Mouse (Mus musculus) heart, adult 8-10 months (tissue): Measurements from ENCODE around the gene Trim7. TPM values are rescaled to one million over a fixed set of nuclear protein-coding genes. Genes with fewer than 3 reads are reported as not detected.
"Not testable (repeated sequence)": the region's sequence is repeated elsewhere in the genome, so short reads cannot be mapped to it uniquely, and the experiment has no call there.

Source experiments
- DNase-seq: peaks from one replicate; pipeline ENCODE4 v3.0.0; 2022; ENCODE audit warnings: low spot score
- total RNA-seq, 4 experiments: library from RNA; stranded (reverse); gene quantifications; 2 replicates each; pipeline ENCODE4 v1.2.4; 2022

The Trim7 gene
- total RNA-seq, 4 experiments from 2014 or later: 15.6 to 31.7 (median 17.5) TPM

DNA sequence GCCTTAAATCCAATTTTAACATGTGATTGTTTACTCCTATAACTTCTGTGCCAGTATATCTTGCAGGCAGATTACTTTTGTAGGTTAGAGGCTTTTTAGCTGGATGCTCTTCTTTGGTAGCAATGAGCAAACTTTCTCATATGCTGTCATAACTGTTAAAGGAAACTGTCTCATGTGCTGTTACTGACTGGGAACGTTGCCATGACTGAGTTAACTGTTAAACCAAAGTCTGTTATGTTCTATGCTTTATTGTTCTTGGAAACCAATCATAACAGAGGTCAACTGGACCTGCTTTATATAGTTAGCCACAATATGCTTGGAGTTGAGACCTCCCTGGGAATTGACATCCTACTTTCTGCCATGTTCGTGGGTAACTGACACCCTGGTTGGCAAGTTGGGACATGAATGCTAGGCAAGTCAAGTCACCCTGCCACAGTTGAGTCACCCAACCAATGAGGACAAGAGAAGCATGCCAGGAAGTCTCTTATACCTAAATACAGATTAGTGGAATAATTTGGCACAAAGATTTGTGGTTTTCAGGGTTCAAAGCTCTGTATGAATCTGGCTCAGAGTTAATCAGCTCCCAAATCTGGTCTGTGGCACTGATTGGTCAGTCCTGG lies 73.0 kb downstream of the Trim7 start:
- no peak for DNase-seq

DNA sequence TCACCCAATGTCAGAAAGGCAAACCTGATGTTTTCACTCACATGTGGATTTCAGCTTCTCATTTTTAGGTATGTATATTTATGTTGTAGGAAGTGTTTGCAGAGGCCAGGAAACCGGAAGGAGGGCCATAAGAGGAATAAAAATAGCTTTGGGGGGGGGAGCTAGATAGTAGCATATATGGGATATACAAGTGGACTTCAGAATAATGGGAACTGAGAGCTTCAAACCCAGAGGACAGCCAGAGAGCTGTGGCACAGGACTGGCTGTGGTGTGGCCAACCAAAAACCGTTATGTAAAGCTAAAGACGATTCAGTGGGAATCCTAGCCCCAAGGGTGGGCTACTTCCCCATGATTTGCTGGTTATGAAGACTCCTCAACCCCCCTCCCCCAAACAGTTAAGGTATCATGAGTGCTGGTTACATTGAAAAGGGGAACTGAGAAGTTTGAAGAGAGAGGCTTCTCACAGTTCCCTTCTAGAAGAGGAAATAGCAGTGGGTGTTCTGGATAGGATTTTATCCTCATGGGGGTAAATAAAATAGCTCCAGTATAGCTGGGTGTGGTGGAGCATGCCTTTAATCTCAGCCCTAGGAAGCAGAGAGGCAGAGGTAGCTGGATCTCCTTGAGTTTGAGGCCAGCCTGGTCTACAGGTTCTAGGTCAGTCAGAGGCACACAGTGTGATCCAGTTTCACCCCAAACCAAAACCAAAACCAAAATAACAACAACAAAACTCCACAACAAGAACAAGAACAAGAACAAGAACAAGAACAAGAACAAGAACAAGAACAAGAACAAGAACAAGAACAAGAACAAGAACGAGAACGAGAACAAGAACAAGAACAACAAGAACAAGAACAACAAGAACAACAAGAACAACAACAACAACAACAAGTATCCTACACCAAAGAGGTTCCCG lies 75.0 kb downstream of the Trim7 start:
- DNase-seq: peak; percentile 9

DNA sequence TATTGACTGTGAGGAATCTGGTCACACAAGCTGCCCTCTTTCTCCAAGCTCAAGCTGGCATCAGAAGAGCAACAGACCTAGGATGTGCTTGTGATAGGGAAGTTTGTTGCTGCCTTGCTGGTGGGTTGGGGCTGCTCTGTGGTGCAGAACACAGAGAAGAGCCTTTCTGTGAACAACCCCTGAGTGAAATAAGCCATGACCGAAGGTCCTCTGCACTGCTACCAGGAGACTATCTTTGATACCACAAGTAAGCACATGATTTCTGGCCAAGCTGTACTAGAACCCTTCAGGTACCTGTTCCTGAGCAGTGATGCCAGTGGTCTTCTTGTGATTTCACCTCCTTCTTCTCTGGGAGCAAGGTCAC lies 75.6 kb downstream of the Trim7 start:
- not testable (repeated sequence) for DNase-seq

Other genes starting within 250 kb of the Trim7 start
- 100 to 1,000 TPM; 385 to 495 (median 425) TPM for gene Rack1, start 25.8 kb upstream of the Trim7 start, total RNA-seq
- 10 to 100 TPM; 22.2 to 28.9 (median 23.8) TPM for gene Trim41, start 8.8 kb upstream of the Trim7 start, total RNA-seq
- 1 to 10 TPM; 1.6 to 5.4 (median 3.7) TPM for gene Gm12184, start 515 bp downstream of the Trim7 start, total RNA-seq
- gene Irgm1, start 45.5 kb downstream of the Trim7 start, total RNA-seq: 10 to 100 TPM; 11.7 to 13.3 (median 12.1) TPM
- gene Gm5431, start 76.1 kb downstream of the Trim7 start, total RNA-seq: 1 to 10 TPM in 2 of 4 experiments, under 1 TPM in 2; 0.47 to 1.2 (median 0.90) TPM
- gene Psme2b, start 120.0 kb downstream of the Trim7 start, total RNA-seq: 1 to 10 TPM; 1.7 to 2.9 (median 2.7) TPM
- gene Olfr56, start 152.7 kb downstream of the Trim7 start, total RNA-seq: under 1 TPM in 3 of 4 experiments, not detected in 1; 0.09 to 0.14 (median 0.09) TPM
- gene 9930111J21Rik1, start 153.3 kb downstream of the Trim7 start, total RNA-seq: 1 to 10 TPM; 4.0 to 5.6 (median 4.4) TPM
- 1 to 10 TPM in 3 of 4 experiments, under 1 TPM in 1; 0.79 to 1.2 (median 1.1) TPM for gene Gm12185, start 166.1 kb downstream of the Trim7 start, total RNA-seq
- gene Tgtp1, start 168.0 kb downstream of the Trim7 start, total RNA-seq: 1 to 10 TPM; 1.6 to 3.4 (median 2.6) TPM
- 1 to 10 TPM; 4.7 to 6.0 (median 5.6) TPM for gene 9930111J21Rik2, start 225.1 kb downstream of the Trim7 start, total RNA-seq
- 1 to 10 TPM; 2.1 to 3.9 (median 3.1) TPM for gene Tgtp2, start 238.1 kb downstream of the Trim7 start, total RNA-seq